Mouse (Mus musculus): ENCODE results near the gene Adgrf1.

GRCm38 (mm10) chr17:43242609-43243008, 27.5 kb upstream of the Adgrf1 start:
- TF ChIP-seq MYOG (IDR thresholded peaks at IDR 0.05; ENCODE audit: control insufficient read depth in 1 of 3, insufficient read depth in 1 of 3, insufficient read length in 2 of 3, low read depth in 2 of 3) (no peak), USF1 (IDR thresholded peaks at IDR 0.05; ENCODE audit: low read depth) (no peak), MAX (IDR thresholded peaks at IDR 0.05; ENCODE audit: low read depth) (no peak), POLR2A (IDR thresholded peaks at IDR 0.05; ENCODE audit: insufficient read length, low read depth) (no peak)

All from myocyte (in vitro differentiated cells).